Mouse (Mus musculus): Measurements from ENCODE around the gene Hnrnpm.

- TF ChIP-seq POLR2A (IDR thresholded peaks at IDR 0.05; ENCODE audit: extremely low read depth, insufficient read depth, low read length) (no peak), CTCF (IDR thresholded peaks at IDR 0.05; ENCODE audit: extremely low read depth, insufficient read depth, low read length) (no peak)
Observed at GRCm38 (mm10) chr17:33718384-33718881, 31.8 kb upstream of the Hnrnpm start, which contains the start of gene March2.
